Mouse (Mus musculus): ENCODE data around the gene L1td1. TPM values are rescaled to one million over a fixed set of nuclear protein-coding genes. Genes with fewer than 3 reads are reported as not detected.

L1td1 gene
- not detected in 2 replicates for total RNA-seq (2014; fragmentation: Nextera tagmentation)
- total RNA-seq (2017): 0.22 TPM in 1 of 2 replicates, not detected in the other
- polyA plus RNA-seq (2012): not detected in 2 replicates

DNA sequence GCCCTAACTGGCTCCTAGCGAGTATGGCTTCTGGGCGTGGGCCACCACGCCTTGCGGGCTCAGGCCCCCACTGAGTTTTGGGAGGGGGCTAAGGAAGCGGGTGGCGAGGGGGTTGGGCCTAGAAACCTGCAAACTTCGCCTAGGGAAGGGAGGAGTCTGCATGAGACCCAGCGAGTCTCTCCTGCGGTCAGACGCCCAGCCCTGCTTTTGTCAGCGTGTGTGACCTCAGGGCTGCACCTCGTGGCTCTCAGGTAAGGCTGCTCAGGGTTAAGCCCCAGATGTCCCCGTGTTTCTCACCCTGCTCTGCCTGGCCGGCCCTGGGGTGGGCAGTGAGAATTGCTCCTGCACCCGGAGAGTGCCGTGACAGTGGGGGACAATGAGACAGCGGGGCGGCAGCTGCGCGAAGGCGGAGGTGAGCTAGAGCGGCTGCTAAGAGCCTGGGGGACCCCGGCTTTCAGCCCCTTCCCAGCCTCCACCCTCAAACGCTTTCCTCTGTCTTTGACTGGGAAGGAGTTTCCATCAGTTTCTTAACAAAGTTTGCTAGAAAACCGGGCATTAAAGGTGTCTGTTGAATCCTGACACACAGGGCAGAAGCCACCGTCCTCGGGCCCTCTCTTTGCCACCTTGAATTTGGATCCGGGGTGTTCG lies at the start of gene L1td1:
Gene L1td1 (plus strand): TSS at position 145 of the 648 bp plus-strand sequence.
- no peak within 1 kb of the TSS for H3K4me3 ChIP-seq (ENCODE audit: low read depth, low read length)

DNA sequence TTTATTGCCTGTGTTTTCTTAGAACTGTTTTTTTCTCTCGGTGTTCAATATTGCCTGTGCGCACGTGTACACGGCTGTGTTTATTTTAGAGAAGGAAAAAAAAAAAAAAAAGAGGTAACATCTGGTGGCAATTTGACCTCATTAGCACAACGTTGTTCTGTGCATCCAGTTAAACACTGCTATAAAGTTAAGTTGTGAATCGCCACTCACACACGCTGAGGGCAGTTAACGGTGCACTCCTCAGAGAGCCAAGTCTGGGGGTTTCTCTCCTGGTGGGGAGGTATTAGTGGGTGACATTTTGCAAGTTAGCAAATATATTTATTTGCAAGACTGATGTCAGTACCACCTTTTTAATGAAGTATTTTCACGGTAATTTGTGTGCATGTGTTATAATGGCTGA lies 49.0 kb upstream of the L1td1 start:
- no peak for ATAC-seq (ENCODE audit: extremely low read depth, insufficient number of reproducible peaks, low FRiP score, poor library complexity, severe bottlenecking)
- no peak for DNase-seq (ENCODE audit: low spot score)
- no peak for TF ChIP-seq GATA1 (IDR thresholded peaks at IDR 0.05; ENCODE audit: borderline replicate concordance, low read length)
- TF ChIP-seq CTCF (IDR thresholded peaks at IDR 0.05; ENCODE audit: low read depth, low read length): no peak
- TF ChIP-seq POLR2AphosphoS5 (IDR thresholded peaks at IDR 0.05; ENCODE audit: insufficient replicate concordance, low read depth, low read length): no peak
- H3K36me3 ChIP-seq (replicated peaks): no peaks in the 10 kb centered on the region
- H3K4me3 ChIP-seq (ENCODE audit: low read depth, low read length): no peak overlapping the region
- no peaks in the 10 kb centered on the region for H3K4me1 ChIP-seq (ENCODE audit: insufficient read depth, low read depth, low read length)
- H3K27me3 ChIP-seq (ENCODE audit: insufficient read depth, low read length): no peaks in the 10 kb centered on the region
- H3K9me3 ChIP-seq (replicated peaks): peaks cover 45% of the 10 kb centered on the region

More for the DNA sequence above, at the start of gene L1td1:
- no peaks in the 10 kb centered on the region for H3K36me3 ChIP-seq (replicated peaks)
- no peak for TF ChIP-seq TAL1 (conservative IDR thresholded peaks at IDR 0.05; ENCODE audit: low read depth, low read length)
- no peak for TF ChIP-seq GATA2 (IDR thresholded peaks at IDR 0.05; ENCODE audit: borderline replicate concordance, low read depth, low read length)
- no peak for TF ChIP-seq GATA1 (IDR thresholded peaks at IDR 0.05; ENCODE audit: borderline replicate concordance, low read length)
- no peak for TF ChIP-seq CTCF (IDR thresholded peaks at IDR 0.05; ENCODE audit: low read depth, low read length)
- TF ChIP-seq POLR2AphosphoS5 (IDR thresholded peaks at IDR 0.05; ENCODE audit: insufficient replicate concordance, low read depth, low read length): no peak
- no peaks in the 10 kb centered on the region for H3K4me1 ChIP-seq (ENCODE audit: insufficient read depth, low read depth, low read length)
- H3K27me3 ChIP-seq (ENCODE audit: insufficient read depth, low read length): no peaks in the 10 kb centered on the region
- ATAC-seq (ENCODE audit: extremely low read depth, insufficient number of reproducible peaks, low FRiP score, poor library complexity, severe bottlenecking): no peak
- no peak for DNase-seq (ENCODE audit: low spot score)
- peaks cover 40% of the 10 kb centered on the region for H3K9me3 ChIP-seq (replicated peaks)

DNA sequence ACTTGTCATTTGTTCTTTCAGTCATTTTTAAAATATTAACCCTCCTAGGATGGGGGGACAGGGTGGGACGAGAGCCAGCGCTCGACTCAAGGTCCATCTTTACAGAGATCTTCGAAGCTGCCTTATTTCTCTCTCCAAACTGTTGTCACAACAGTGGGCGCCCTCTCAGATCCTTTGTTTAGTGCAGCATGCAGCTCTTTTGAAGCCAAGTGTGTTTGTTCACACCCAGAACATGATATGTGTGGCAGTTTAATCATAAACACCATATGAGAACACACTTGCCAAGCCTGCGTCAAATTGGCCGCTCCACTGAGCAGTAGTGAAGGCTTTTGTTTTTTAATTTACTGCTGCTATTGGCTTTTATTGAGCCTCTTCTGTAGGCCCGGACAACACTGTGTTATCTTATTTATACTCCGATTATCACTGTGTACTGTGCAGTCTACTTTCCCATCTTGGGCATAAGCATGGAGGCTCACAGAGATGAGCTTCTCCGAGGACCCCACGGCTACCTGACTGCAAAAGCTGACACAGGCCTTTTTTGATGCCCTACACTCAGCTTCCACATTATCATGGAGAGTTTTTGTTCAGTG lies 39.8 kb upstream of the L1td1 start:
- ATAC-seq (ENCODE audit: extremely low read depth, insufficient number of reproducible peaks, low FRiP score, poor library complexity, severe bottlenecking) (no peak), DNase-seq (ENCODE audit: low spot score) (no peak)
- no peaks in the 10 kb centered on the region for H3K4me1 ChIP-seq (ENCODE audit: insufficient read depth, low read depth, low read length)
- no peak overlapping the region for H3K4me3 ChIP-seq (ENCODE audit: low read depth, low read length)
- peaks cover 50% of the 10 kb centered on the region for H3K9me3 ChIP-seq (replicated peaks)
- H3K27me3 ChIP-seq (ENCODE audit: insufficient read depth, low read length): no peaks in the 10 kb centered on the region
- no peaks in the 10 kb centered on the region for H3K36me3 ChIP-seq (replicated peaks)
- TF ChIP-seq GATA1 (IDR thresholded peaks at IDR 0.05; ENCODE audit: borderline replicate concordance, low read length): no peak
- TF ChIP-seq CTCF (IDR thresholded peaks at IDR 0.05; ENCODE audit: low read depth, low read length): no peak
- no peak for TF ChIP-seq GATA2 (IDR thresholded peaks at IDR 0.05; ENCODE audit: borderline replicate concordance, low read depth, low read length)

DNA sequence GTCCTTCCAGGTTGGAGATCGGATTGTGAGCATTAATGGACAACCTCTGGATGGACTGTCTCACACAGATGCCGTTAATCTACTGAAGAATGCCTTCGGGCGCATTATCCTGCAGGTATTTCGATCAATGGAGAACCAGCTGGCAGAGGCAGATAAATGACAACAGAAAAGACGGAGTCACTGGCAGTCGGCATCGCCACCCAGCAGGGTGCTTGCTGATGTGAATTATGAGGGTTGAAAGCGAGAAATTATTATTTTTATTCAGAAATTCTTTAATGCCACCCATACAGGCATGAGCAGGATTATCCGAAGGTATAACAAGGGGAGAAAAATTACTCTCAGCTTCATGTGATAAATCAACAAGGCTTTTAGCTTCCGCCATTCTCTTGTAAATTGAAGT lies 38.4 kb upstream of the L1td1 start:
- peaks cover 48% of the 10 kb centered on the region for H3K9me3 ChIP-seq (replicated peaks)
- TF ChIP-seq GATA1 (IDR thresholded peaks at IDR 0.05; ENCODE audit: borderline replicate concordance, low read length): no peak
- no peak for TF ChIP-seq GATA2 (IDR thresholded peaks at IDR 0.05; ENCODE audit: borderline replicate concordance, low read depth, low read length)
- no peak for TF ChIP-seq TAL1 (conservative IDR thresholded peaks at IDR 0.05; ENCODE audit: low read depth, low read length)
- no peak for TF ChIP-seq CTCF (IDR thresholded peaks at IDR 0.05; ENCODE audit: low read depth, low read length)
- no peak for TF ChIP-seq POLR2AphosphoS5 (IDR thresholded peaks at IDR 0.05; ENCODE audit: insufficient replicate concordance, low read depth, low read length)
- H3K36me3 ChIP-seq (replicated peaks): no peaks in the 10 kb centered on the region
- H3K27me3 ChIP-seq (ENCODE audit: insufficient read depth, low read length): no peaks in the 10 kb centered on the region
- H3K4me1 ChIP-seq (ENCODE audit: insufficient read depth, low read depth, low read length): no peaks in the 10 kb centered on the region
- no peak overlapping the region for H3K4me3 ChIP-seq (ENCODE audit: low read depth, low read length)
- DNase-seq (ENCODE audit: low spot score) (no peak), ATAC-seq (ENCODE audit: extremely low read depth, insufficient number of reproducible peaks, low FRiP score, poor library complexity, severe bottlenecking) (no peak)

DNA sequence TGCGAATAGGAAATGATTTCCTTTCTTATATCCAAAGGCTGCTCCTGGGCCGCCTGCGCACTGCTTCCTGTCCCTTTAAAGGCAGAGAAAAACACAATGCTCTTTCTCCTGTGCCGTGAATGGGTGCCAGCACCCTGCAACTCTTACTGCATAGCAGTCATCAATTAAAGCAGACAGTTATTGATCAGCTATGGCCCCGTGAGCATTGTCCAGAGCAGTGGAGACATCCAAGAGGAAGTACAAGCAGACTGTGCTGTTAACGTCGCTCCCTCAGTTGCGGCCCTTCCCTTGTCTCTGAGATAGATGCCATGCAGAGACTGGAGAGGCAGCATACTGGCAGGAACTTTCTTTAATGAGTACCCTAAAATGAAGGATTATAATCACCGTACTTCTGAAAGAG lies 38.0 kb upstream of the L1td1 start:
- Histone ChIP-seq H3K27me3 (ENCODE audit: insufficient read depth, low read length) (no peaks in the 10 kb centered on the region), H3K4me3 (ENCODE audit: low read depth, low read length) (no peak overlapping the region), H3K9me3 (replicated peaks) (peaks cover 52% of the 10 kb centered on the region), H3K4me1 (ENCODE audit: insufficient read depth, low read depth, low read length) (no peaks in the 10 kb centered on the region), H3K36me3 (replicated peaks) (no peaks in the 10 kb centered on the region)
- no peak for DNase-seq (ENCODE audit: low spot score)
- ATAC-seq (ENCODE audit: extremely low read depth, insufficient number of reproducible peaks, low FRiP score, poor library complexity, severe bottlenecking): no peak
- no peak for TF ChIP-seq GATA2 (IDR thresholded peaks at IDR 0.05; ENCODE audit: borderline replicate concordance, low read depth, low read length)
- no peak for TF ChIP-seq GATA1 (IDR thresholded peaks at IDR 0.05; ENCODE audit: borderline replicate concordance, low read length)
- TF ChIP-seq POLR2AphosphoS5 (IDR thresholded peaks at IDR 0.05; ENCODE audit: insufficient replicate concordance, low read depth, low read length): no peak
- TF ChIP-seq CTCF (IDR thresholded peaks at IDR 0.05; ENCODE audit: low read depth, low read length): no peak
- TF ChIP-seq TAL1 (conservative IDR thresholded peaks at IDR 0.05; ENCODE audit: low read depth, low read length): no peak

DNA sequence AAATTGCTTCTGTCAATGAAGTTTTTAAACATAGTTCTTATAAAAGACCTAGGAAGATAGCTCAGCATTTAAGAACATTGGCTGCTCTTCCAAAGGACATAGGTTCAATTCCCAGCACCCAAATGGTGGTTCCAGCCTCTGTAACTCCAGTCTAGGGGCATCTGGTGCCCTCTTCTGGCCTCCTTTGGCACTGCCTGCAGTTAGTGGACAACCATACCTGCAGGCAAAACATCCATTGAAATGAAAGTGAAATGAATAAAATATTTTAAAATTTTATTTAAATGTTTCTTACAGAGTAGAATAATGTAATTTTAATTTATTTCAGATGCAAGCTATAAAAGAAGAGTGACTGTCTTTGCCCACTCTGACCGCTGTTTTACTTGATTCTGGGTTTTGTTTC lies 36.5 kb upstream of the L1td1 start:
- no peaks in the 10 kb centered on the region for H3K4me1 ChIP-seq (ENCODE audit: insufficient read depth, low read depth, low read length)
- TF ChIP-seq GATA1 (IDR thresholded peaks at IDR 0.05; ENCODE audit: borderline replicate concordance, low read length) (no peak), CTCF (IDR thresholded peaks at IDR 0.05; ENCODE audit: low read depth, low read length) (no peak), TAL1 (conservative IDR thresholded peaks at IDR 0.05; ENCODE audit: low read depth, low read length) (no peak), GATA2 (IDR thresholded peaks at IDR 0.05; ENCODE audit: borderline replicate concordance, low read depth, low read length) (no peak), POLR2AphosphoS5 (IDR thresholded peaks at IDR 0.05; ENCODE audit: insufficient replicate concordance, low read depth, low read length) (no peak)
- no peak overlapping the region for H3K4me3 ChIP-seq (ENCODE audit: low read depth, low read length)
- H3K27me3 ChIP-seq (ENCODE audit: insufficient read depth, low read length): no peaks in the 10 kb centered on the region
- DNase-seq (ENCODE audit: low spot score): no peak
- H3K9me3 ChIP-seq (replicated peaks): peaks cover 56% of the 10 kb centered on the region
- no peaks in the 10 kb centered on the region for H3K36me3 ChIP-seq (replicated peaks)
- ATAC-seq (ENCODE audit: extremely low read depth, insufficient number of reproducible peaks, low FRiP score, poor library complexity, severe bottlenecking): no peak
